Mouse (Mus musculus): ENCODE measurements around the gene Elf1. TPM values are rescaled to one million over a fixed set of nuclear protein-coding genes. Genes with fewer than 3 reads are reported as not detected.
"Not testable (repeated sequence)": the region's sequence is repeated elsewhere in the genome, so short reads cannot be mapped to it uniquely, and the experiment has no call there.

Gene Elf1
- total RNA-seq, 2 experiments from 2014 or later = 11.5 to 13.0 TPM

DNA sequence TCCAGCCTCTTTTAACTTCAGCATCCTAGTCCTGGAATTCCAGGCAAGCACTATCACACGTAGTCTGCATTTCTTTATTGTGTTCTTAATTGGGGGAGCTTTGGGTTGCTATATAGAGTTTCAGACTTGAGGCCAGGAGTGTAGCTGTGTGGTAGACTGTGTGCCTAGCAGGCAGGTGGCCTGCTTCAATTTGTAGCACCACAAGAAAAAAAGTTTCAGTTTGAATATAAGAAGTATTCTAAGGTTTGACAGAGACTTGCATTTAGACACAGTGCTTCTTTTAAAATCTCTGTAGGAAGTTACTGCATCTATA, 38.6 kb downstream of the Elf1 start:
- DNase-seq (ENCODE audit: low spot score in 2 of 2) = no peak

- DNase-seq (ENCODE audit: low spot score in 2 of 2) = no peak
These were observed 39.6 kb downstream of the Elf1 start for GRCm38 (mm10) chr14:79520612-79521011.

DNA sequence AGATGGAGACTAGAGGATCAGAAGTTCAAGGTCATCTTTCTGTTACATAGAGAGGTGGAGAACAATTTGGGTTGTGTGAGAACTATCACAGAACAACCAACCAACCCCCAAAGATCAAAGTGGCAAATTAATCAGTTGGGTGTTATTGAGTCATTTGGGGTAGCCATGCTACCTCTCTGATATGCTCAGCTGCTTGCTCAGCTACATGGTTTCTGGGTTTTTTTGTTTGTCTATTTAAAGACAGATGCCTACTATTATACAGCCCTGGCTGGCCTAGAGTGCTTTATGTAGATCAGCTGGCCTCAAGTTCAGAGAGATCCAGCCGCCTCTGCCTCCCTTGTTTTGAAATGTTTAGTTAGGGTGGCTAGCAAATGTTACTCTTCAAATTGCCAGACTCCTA, 40.1 kb downstream of the Elf1 start:
- DNase-seq (ENCODE audit: low spot score in 2 of 2) = no peak

GRCm38 (mm10) chr14:79521471-79522117, 40.6 kb downstream of the Elf1 start:
- DNase-seq (ENCODE audit: low spot score in 2 of 2) = no peak

DNA sequence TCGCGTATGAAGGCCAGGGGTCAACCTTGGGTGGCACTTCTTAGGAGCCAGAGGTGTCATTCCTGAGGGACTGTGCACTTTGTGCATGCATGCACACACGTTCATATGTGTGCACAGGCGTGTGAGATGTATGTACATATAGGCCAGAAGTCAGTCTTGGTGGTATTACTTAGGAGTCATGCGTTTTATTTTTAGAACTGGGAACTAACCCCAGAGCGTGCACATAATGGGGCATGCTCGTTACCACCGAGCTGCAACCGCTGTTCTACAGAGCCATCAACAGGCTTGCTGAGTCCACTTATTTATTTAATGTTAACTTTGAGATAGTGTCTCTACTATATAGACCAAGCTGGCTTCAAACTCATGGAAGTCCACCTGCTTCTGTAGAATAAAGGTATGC, 41.4 kb downstream of the Elf1 start:
- no peak for DNase-seq (ENCODE audit: low spot score in 2 of 2)

DNA sequence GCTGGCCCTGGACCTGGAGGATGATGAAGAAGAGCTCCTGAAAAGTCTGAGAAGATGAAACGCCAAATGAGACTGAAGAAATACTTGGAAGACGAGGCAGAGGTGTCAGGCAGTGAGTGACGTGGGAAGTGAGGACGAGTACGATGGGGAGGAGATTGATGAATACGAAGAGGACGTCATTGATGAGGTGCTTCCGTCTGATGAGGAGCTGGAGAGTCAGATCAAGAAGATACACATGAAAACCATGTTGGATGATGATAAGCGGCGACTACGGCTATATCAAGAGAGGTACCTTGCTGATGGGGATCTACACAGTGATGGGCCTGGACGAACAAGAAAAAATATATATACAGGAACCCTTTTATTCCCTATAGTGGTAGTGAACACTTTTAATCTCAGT, 45.1 kb downstream of the Elf1 start:
- DNase-seq (ENCODE audit: low spot score in 2 of 2) = not testable (repeated sequence)

GRCm38 (mm10) chr14:79527704-79528103, 46.7 kb downstream of the Elf1 start:
- DNase-seq (ENCODE audit: low spot score in 2 of 2) = no peak

- no peak for DNase-seq (ENCODE audit: low spot score in 2 of 2)
These were observed 48.9 kb downstream of the Elf1 start for GRCm38 (mm10) chr14:79529581-79530554.

DNA sequence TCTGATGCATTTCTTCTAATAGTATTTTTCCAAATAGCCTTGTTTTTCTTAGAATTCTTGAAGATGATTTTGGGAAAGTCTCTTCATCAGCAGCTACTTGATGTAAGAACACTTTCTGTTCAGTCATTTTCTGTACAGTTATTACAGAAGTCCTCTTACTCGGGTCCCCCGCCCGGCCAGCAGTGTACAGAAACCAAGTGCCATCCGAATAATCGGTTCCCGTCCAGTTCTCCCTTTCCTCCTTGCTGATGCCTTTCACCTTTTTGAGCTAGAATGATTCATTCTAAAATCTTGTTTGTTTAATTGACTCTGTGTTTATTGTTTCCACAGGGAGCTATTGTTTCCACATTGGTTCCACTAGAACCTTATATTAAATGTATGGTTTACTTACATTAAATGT, 49.8 kb downstream of the Elf1 start:
- DNase-seq (ENCODE audit: low spot score in 2 of 2) = no peak

DNA sequence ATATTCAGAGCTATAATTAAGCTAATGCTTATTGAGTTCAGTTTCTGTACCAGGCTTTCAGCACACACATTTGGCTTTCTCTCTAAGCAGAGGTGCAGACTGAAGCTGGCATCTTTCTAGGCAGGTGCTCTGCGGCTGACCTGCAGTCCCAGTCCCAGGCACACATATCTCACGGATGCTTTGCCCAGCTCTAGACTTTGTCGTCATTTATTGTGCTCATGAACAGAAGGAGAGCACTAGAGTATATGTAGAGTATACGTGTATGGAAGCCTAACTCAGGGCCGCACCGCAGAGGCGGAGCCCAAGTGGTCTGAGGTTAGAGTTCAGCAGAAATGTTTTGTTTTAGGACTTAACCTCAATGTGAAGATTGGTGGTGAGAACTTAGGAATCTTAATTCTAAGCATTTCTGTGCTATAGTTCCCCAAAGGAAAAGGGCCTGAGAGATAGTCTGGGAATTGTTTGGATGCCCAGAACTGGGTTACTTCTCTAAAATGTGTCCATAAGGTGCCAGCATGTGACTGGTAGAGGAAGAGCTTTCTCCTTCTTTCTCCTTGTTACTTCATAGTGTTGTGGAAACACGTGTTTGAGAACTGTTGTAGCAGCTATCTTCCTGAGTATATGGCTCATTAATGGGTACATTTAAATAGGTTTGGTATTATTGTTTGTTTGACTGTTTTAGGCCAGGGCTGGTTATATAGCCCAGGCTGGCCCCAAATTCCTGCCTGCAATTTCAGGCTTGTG, 51.2 kb downstream of the Elf1 start:
- DNase-seq (ENCODE audit: low spot score in 2 of 2) = no peak

DNA sequence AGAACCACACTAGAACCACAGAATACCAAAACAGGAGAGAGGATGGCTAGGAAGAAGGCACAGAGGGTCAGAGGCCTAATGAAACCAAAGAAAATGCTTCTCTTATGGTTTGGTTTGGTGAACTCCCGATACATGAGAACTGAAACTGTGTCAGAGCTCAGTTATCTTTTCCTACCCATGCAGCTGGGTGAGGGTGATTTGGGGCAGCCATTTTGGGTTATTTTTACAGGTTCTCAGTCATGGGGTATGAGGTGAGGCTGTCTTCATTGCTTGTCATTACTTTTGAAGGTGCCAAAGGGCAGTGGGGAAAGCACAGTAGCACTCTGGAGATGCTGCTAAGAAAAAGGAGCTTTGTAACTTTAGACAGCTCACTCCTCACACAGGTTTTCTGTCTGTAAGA, 52.4 kb downstream of the Elf1 start:
- DNase-seq (ENCODE audit: low spot score in 2 of 2) = no peak

DNA sequence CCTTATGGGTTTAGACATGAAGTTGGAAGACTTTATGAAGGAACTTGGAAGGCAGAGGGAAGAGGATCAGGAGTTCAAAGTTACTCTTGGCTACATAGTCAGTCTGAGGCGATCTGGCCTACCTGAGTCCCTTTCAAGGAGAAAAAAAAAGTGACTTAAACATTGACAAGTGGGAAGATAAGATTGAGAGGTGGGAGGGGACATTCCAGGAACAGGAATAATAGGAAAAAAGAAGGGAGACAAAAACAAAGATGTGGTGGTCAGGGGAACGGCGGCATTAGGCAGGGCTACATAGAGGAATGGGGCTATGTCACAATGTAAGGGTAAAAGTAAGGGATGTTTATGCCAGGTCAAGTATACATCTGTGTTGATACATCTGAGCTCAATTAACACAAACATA, 53.2 kb downstream of the Elf1 start:
- no peak for DNase-seq (ENCODE audit: low spot score in 2 of 2)

DNA sequence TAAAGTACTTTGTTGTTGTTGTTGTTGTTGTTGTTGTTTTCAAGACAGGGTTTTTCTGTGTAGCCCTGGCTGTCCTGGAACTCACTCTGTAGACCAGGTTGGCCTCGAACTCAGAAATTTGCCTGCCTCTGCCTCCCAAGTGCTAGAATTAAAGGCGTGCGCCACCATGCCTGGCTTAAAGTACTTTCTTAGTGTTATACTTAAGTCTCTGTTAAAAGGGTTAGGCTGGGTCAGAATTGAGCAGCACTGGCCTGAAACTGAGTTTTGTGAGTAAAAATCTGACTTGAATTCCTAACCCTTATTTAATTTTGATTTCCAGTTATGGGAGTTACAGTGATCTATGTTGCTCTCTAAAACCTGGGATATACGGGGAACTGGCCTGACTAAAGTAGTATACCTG, 53.7 kb downstream of the Elf1 start:
- DNase-seq (ENCODE audit: low spot score in 2 of 2) = not testable (repeated sequence)

DNA sequence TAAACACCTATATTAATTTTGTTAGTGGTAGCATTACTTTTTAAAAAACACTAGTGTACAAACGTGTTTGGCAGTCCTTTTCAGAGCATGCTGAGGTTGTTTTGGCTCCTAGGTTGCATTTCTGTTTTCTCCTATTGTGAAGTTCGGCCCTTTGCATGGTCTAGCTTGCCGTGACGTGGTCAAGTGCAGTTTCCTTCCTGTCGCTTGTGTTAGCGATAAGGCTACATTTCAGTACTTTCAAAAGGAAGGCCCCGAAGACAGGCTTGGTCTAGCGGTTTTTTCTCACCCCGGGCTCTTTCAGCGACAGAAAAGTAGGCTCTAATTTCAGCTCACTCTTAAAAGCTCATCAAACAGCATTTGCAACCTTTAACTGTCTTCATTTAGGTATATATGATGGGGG, 54.3 kb downstream of the Elf1 start:
- DNase-seq (ENCODE audit: low spot score in 2 of 2) = no peak

GRCm38 (mm10) chr14:79536011-79536410, 55.0 kb downstream of the Elf1 start:
- no peak for DNase-seq (ENCODE audit: low spot score in 2 of 2)

- DNase-seq (ENCODE audit: low spot score in 2 of 2) = no peak
These were observed 55.8 kb downstream of the Elf1 start for GRCm38 (mm10) chr14:79536837-79537236.

- DNase-seq (ENCODE audit: low spot score in 2 of 2) = no peak
These were observed 56.5 kb downstream of the Elf1 start for GRCm38 (mm10) chr14:79537463-79537862.

DNA sequence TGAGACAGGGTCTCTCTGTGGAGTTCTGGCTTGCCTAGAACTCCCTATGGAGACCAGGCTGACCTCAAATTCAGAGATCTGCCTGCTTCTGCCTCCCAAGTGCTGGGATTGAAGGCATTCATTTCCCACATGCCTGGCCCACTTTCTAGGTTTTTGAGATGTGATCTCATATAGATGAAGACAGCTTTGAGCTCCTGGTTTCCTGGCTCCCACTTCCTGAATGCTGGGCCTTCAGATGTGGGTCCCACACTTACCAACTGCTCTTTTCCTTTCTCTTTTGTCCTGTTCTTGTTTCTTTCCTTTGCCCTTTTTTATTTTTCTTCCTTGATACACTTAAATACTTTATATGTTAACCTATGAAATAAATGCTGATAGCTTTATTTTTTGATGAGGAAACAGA, 56.9 kb downstream of the Elf1 start:
- DNase-seq (ENCODE audit: low spot score in 2 of 2) = no peak

GRCm38 (mm10) chr14:79541606-79542005, 60.6 kb downstream of the Elf1 start:
- no peak for DNase-seq (ENCODE audit: low spot score in 2 of 2)

DNA sequence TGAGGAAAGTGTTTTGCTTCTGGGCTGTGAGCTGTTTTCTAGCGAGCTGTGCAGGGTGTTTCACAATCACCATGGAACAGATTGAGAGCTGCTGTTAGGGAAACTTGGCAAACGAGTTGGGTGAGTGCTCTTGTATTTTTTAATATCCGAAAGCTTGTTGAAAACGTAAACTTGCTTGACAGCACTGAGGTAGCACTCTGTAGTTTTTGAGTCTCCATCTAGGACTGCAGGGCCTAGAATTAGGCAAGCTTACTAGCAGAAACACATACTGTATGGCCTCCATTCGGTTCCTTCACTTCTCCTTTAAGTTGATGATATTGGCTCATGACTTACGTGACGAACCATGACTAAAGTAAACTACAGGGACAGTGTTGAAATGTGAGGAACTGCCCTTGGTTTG, 68.3 kb downstream of the Elf1 start:
- no peak for DNase-seq (ENCODE audit: low spot score in 2 of 2)

DNA sequence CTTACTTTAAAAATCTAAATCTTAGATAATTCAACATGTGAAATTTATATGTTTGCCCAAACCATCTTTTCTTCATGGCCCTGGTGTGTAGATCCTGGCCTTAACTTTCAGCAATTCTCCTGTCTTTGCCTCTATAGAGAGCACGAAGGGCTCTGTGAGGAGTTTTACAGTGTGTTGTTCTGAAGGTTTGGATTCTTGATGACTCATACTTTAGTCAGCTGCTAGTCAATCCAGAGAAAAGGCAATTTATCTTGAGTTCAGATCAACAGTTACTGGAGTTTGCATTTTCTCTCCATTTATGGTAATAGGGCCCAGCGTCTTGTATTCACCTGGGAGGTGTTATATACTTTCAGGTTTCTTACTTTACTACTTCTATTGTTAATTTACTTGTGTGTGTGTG, 70.9 kb downstream of the Elf1 start:
- DNase-seq (ENCODE audit: low spot score in 2 of 2) = no peak

DNA sequence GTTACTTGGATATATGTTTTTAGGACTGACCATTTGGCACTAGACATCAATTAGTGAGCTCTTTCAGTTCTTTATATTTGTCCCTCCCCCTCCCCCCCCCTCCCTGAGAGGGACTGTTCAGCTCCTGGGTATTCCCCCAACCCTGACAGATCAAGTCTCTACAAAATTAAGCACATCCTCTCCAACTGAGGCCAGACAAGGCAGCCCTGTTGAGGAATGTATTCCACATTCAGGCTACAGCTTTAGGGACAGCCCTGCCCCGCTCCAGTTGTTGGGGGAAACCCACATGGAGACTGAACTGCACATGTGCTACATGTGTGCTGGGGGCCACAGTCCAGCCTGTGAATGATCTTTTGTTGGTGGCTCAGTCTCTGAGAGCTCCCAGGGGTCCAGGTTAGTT, 71.9 kb downstream of the Elf1 start:
- no peak for DNase-seq (ENCODE audit: low spot score in 2 of 2)
